Mouse (Mus musculus) hindbrain, embryonic 12.5 days (tissue): ENCODE data around the gene Zfp366. TPM values are rescaled to one million over a fixed set of nuclear protein-coding genes. Genes with fewer than 3 reads are reported as not detected.

Experiments
- polyA plus RNA-seq: library from polyadenylated mRNA; unstranded; fragments of >200 nt; fragmentation: Nextera tagmentation; extraction: Ambion mirVana; gene quantifications from 2 replicates; pipeline ENCODE4 v1.2.1, GENCODE M21; 2016

Gene Zfp366
- polyA plus RNA-seq, 1 experiment from 2014 or later: 0.37 TPM

Other genes with a start within 250 kb of the Zfp366 start
- not detected in 2 replicates for gene 1700024P04Rik, start 200.3 kb upstream of the Zfp366 start, polyA plus RNA-seq
- gene Ptcd2, start 159.9 kb downstream of the Zfp366 start, polyA plus RNA-seq: 45.3 and 46.2 TPM in 2 replicates
- gene Mrps27, start 160.0 kb downstream of the Zfp366 start, polyA plus RNA-seq: 45.9 and 46.8 TPM in 2 replicates